In genomic region chr3:57846662-57846911, GRCm38 (mm10) we compare ENCODE assay signal across 8 mouse cellular contexts. TPM values are rescaled to one million over a fixed set of nuclear protein-coding genes. Genes with fewer than 3 reads are reported as not detected.
A peak's percentile ranks its signal among the peaks of the same experiment; 100 is the strongest.
DNase-seq lines count a peak whose midpoint lies in the region; ATAC-seq lines count a peak whose summit lies in the region.

No protein-coding gene starts in this region.

- WGBS in heart, embryonic 12.5 days = 3% methylated on average over 9 of the region's 9 CpGs
- WGBS in forebrain, embryonic 13.5 days = under 1% methylated on average over 9 of the region's 9 CpGs
- WGBS in liver, embryonic 16.5 days (ENCODE audit: insufficient replicate concordance) = 9% methylated on average over 9 of the region's 9 CpGs

- H3K27me3 ChIP-seq in heart, embryonic 12.5 days (replicated peaks) = no peaks in the 10 kb centered on the region
- no peaks in the 10 kb centered on the region for H3K27me3 ChIP-seq in forebrain, embryonic 13.5 days
- H3K27me3 ChIP-seq in liver, embryonic 16.5 days (ENCODE audit: control insufficient read depth, insufficient read depth, low read depth, low read length) = peaks cover 25% of the 10 kb centered on the region

- peak overlapping the region; percentile 89 for H3K9ac ChIP-seq in heart, embryonic 12.5 days
- peak overlapping the region; percentile 97 for H3K9ac ChIP-seq in forebrain, embryonic 13.5 days
- H3K9ac ChIP-seq in liver, embryonic 16.5 days (ENCODE audit: low read depth, low read length) = peak overlapping the region; percentile 46

- ATAC-seq in heart, embryonic 12.5 days (ENCODE audit: insufficient number of reproducible peaks, low FRiP score) = no peak
- no peak for ATAC-seq in forebrain, embryonic 13.5 days
- no peak for ATAC-seq in liver, embryonic 16.5 days (ENCODE audit: low read depth)

- intact Hi-C loops in heart, postnatal 14 days (cut with DNase I) = loop anchor here (1.0 to 10.0 kb wide), 3 partner anchors 276 to 648 kb away; partner anchors contain the start of gene Tsc22d2

- 0 out of 2 replicates have a peak, but pooled peaks cover 2% of the 10 kb centered on the region for H3K9me3 ChIP-seq in heart, embryonic 12.5 days (replicated peaks)
- no peaks in the 10 kb centered on the region for H3K9me3 ChIP-seq in forebrain, embryonic 13.5 days (replicated peaks)
- H3K9me3 ChIP-seq in liver, embryonic 16.5 days (replicated peaks; ENCODE audit: control insufficient read depth, low read length) = no peaks in the 10 kb centered on the region

- H3K4me2 ChIP-seq in heart, embryonic 12.5 days = peak overlapping the region; percentile 80
- H3K4me2 ChIP-seq in forebrain, embryonic 13.5 days = peak overlapping the region; percentile 73
- H3K4me2 ChIP-seq in liver, embryonic 16.5 days (ENCODE audit: low read depth, low read length) = peak overlapping the region; percentile 60

- H3K27ac ChIP-seq in heart, embryonic 12.5 days (ENCODE audit: poor library complexity, severe bottlenecking) = peak overlapping the region; percentile 86
- peak overlapping the region; percentile 100 for H3K27ac ChIP-seq in forebrain, embryonic 13.5 days
- no peak overlapping the region for H3K27ac ChIP-seq in liver, embryonic 16.5 days (ENCODE audit: low read length)

- peaks cover 8% of the 10 kb centered on the region for H3K4me1 ChIP-seq in heart, embryonic 12.5 days (replicated peaks)
- peaks cover 26% of the 10 kb centered on the region for H3K4me1 ChIP-seq in forebrain, embryonic 13.5 days
- no peaks in the 10 kb centered on the region for H3K4me1 ChIP-seq in liver, embryonic 16.5 days (ENCODE audit: control insufficient read depth, low read depth, low read length)

- H3K36me3 ChIP-seq in heart, embryonic 12.5 days = peaks cover 16% of the 10 kb centered on the region
- H3K36me3 ChIP-seq in forebrain, embryonic 13.5 days (ENCODE audit: poor library complexity, severe bottlenecking) = peaks cover 29% of the 10 kb centered on the region
- H3K36me3 ChIP-seq in liver, embryonic 16.5 days (ENCODE audit: control insufficient read depth, insufficient read depth) = no peaks in the 10 kb centered on the region

- peak overlapping the region; percentile 92 for H3K4me3 ChIP-seq in heart, embryonic 12.5 days
- H3K4me3 ChIP-seq in forebrain, embryonic 13.5 days = peak overlapping the region; percentile 99
- peak overlapping the region; percentile 60 for H3K4me3 ChIP-seq in liver, embryonic 16.5 days (ENCODE audit: low read depth, low read length)

- DNase-seq in heart, postnatal 14 days = no peak
- DNase-seq in ES-CJ7 (ENCODE audit: low read depth, low spot score) = peak; percentile 46
- DNase-seq in Muller cell, postnatal 12 days (ENCODE audit: inconsistent ontology term) = no peak
- DNase-seq in layer of hippocampus, postnatal 25 days (ENCODE audit: extremely low spot score in 1 of 2, low spot score in 1 of 2) = no peak
- DNase-seq in spleen, adult 12 weeks (ENCODE audit: low spot score) = no peak

RNA-seq across cellular contexts. Expression of gene Pfn2, which starts 1.3 kb away (rescaled TPM):
- polyA plus RNA-seq in heart, embryonic 12.5 days (2016; fragmentation: Nextera tagmentation; extraction: Ambion mirVana) = 53.3 and 58.9 TPM in 2 replicates
- total RNA-seq in heart, postnatal 14 days (2021) = 10 to 100 TPM; 31.8 to 33.0 TPM
- 444 and 476 TPM in 2 replicates for polyA plus RNA-seq in forebrain, embryonic 13.5 days (2015; fragmentation: Nextera tagmentation; extraction: Ambion mirVana)
- polyA plus RNA-seq in liver, embryonic 16.5 days (2015; fragmentation: Nextera tagmentation; extraction: Ambion mirVana) = 3.7 and 4.7 TPM in 2 replicates
- 100 to 1,000 TPM; 542 to 588 TPM for total RNA-seq in layer of hippocampus, postnatal 25 days (2021)

Comparison
In these comparisons a context has a peak if more than half of its experiments do, and no peak if none do; other contexts are left out.
1. H3K9ac ChIP-seq: peak in every context shown above with its lines; median percentile 97 in forebrain, embryonic 13.5 days; 89 in heart, embryonic 12.5 days; 46 in liver, embryonic 16.5 days.